Mouse (Mus musculus) intestine, embryonic 15.5 days (tissue): Measurements from ENCODE around the gene Rell1. TPM values are rescaled to one million over a fixed set of nuclear protein-coding genes. Genes with fewer than 3 reads are reported as not detected.

Experiments used
- ATAC-seq: fragments of 200-750 bp; cut with Nextera tagmentation; 2 replicates; pipeline ENCODE4 v1.8.0; 2017; ENCODE audit warnings: moderate TSS enrichment, moderate library complexity
- H3K27ac ChIP-seq: fragments of 300-500 bp; sonication (generic); 2 replicates; pipeline ENCODE4 v1.5.1; 2015; ENCODE audit warnings: mild to moderate bottlenecking, inconsistent platforms
- H3K27me3 ChIP-seq: fragments of 300-500 bp; sonication (generic); replicated peaks from 2 replicates; pipeline ENCODE4 v1.6.1; 2015; ENCODE audit warnings: inconsistent platforms
- H3K36me3 ChIP-seq: fragments of 300-500 bp; sonication (generic); 2 replicates; pipeline ENCODE4 v1.6.1; 2015; ENCODE audit warnings: inconsistent platforms
- H3K4me1 ChIP-seq: fragments of 300-500 bp; sonication (generic); replicated peaks from 2 replicates; pipeline ENCODE4 v1.6.1; 2015; ENCODE audit warnings: inconsistent platforms
- H3K4me2 ChIP-seq: fragments of 300-500 bp; sonication (generic); replicated peaks from 2 replicates; pipeline ENCODE4 v1.6.1; 2015; ENCODE audit warnings: mild to moderate bottlenecking, inconsistent platforms
- H3K4me3 ChIP-seq: fragments of 300-500 bp; sonication (generic); replicated peaks from 2 replicates; pipeline ENCODE4 v1.5.1; 2015; ENCODE audit warnings: inconsistent platforms
- H3K9ac ChIP-seq: fragments of 300-500 bp; sonication (generic); 2 replicates; pipeline ENCODE4 v1.6.1; 2015; ENCODE audit warnings: inconsistent platforms
- H3K9me3 ChIP-seq: fragments of 300-500 bp; sonication (generic); 2 replicates; pipeline ENCODE4 v1.6.1; 2016; ENCODE audit warnings: inconsistent platforms
- WGBS: fragments of 180-500 bp; shearing (Covaris S2); methylation state at CpG from one replicate; pipeline ENCODE4 v1.1.7; 2015; 5-methylcytosine and 5-hydroxymethylcytosine counted together
- polyA plus RNA-seq: library from polyadenylated mRNA; unstranded; fragments of >200 nt; fragmentation: Nextera tagmentation; extraction: Ambion mirVana; gene quantifications from 2 replicates; pipeline ENCODE4 v1.2.1, GENCODE M21; 2015

The Rell1 gene
- polyA plus RNA-seq, 1 experiment from 2014 or later = 19.0 TPM

DNA sequence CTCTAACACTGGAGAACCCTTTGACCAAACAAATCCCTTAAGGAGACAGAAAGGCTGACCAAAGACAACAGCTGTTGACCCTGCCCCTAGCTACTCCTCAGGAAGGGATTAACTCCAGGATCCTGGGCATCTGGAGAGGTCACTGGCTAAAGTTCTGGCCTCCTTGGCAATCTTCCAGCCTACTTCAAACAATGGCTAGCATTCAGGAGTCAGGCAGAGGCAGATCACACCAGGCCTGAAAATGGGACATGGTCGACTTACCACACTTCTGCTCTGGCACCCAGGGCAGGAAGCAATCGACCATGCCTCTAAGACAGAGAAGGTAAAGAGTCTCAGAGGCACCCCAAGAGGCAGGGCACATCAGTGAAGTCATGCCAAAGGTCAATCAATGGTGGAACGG, 19.5 kb downstream of the Rell1 start:
- H3K4me3 ChIP-seq = no peak overlapping the region
- peaks cover 9% of the 10 kb centered on the region; the same call in 1 of the 2 replicates for H3K4me1 ChIP-seq
- H3K9me3 ChIP-seq = no peaks in the 10 kb centered on the region
- no peak overlapping the region for H3K4me2 ChIP-seq
- H3K36me3 ChIP-seq = no peaks in the 10 kb centered on the region
- peak; percentile 48; the same call in 1 of the 2 replicates for ATAC-seq
- H3K27ac ChIP-seq = no peak overlapping the region
- no peaks in the 10 kb centered on the region for H3K27me3 ChIP-seq
- 19% methylated on average over 3 of the region's 3 CpGs for WGBS
- H3K9ac ChIP-seq = no peak overlapping the region

DNA sequence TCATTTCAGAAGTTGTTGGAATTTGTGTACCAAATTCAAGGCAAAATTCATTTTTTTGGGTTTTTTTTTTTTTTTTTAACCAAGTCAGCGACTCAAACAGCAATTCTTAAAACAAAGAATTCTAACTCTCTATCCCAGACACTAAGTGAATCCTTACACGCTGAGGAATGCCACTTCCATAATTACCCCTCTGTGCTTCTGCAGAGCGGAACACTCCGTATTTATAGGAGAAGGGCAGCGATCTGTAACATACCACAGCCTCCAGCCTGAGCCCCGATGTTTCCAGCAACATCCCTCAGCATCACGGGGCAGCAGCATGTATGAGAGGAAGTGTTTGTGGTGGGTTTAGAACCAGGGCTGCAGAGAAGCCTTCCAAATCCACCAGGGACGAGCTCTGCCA, 21.2 kb downstream of the Rell1 start:
- H3K4me1 ChIP-seq = peaks cover 9% of the 10 kb centered on the region; the same call in 1 of the 2 replicates
- no peaks in the 10 kb centered on the region for H3K36me3 ChIP-seq
- no peaks in the 10 kb centered on the region for H3K9me3 ChIP-seq
- H3K27me3 ChIP-seq = no peaks in the 10 kb centered on the region
- no peak for ATAC-seq
- no peak overlapping the region for H3K27ac ChIP-seq
- no peak overlapping the region for H3K4me3 ChIP-seq
- H3K4me2 ChIP-seq = no peak overlapping the region
- WGBS = 77% methylated on average over 8 of the region's 8 CpGs
- no peak overlapping the region for H3K9ac ChIP-seq

DNA sequence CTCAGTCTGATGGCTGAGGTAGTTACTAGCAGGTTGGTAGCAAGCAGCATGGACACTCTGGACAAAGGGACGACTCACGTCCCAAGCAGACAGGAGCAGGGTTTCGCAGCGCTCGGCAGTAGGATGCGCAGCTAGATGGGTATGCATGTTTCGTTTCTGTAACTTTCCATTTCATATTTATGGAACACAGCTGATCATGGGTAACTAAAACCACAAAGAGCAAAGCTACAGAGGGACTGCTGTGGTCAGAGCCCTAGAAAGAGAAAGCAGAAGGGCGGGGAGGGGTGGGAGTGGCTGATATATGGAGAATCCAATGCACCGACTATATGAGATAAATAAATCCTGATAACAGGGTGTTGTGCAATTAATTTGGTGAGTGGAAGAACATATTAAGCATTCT, 25.4 kb downstream of the Rell1 start:
- Histone ChIP-seq H3K4me3 (no peak overlapping the region), H3K9ac (no peak overlapping the region), H3K27ac (no peak overlapping the region), H3K27me3 (no peaks in the 10 kb centered on the region), H3K36me3 (no peaks in the 10 kb centered on the region), H3K4me2 (no peak overlapping the region), H3K4me1 (0 out of 2 replicates have a peak, but pooled peaks cover 5% of the 10 kb centered on the region), H3K9me3 (no peaks in the 10 kb centered on the region)
- WGBS = 84% methylated on average over 9 of the region's 9 CpGs
- no peak for ATAC-seq

DNA sequence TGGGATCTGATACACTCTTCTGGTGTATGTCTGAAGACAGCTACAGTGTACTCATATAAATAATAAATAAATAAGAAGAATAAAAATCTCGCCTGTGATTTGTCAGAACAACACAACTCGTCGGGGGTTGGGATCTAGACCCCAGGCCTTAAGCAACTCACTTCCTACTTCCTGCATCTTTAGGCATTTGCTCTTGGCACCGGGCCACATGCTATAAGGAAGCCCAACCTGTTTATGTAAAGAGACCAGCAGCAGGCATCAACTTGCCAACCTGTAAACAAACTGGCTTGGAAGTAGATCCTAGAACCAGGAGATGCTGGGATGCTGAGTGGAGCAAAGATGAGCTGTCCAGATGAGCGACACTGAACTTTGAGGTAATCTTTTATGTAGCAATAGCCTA, 26.8 kb downstream of the Rell1 start:
- H3K4me2 ChIP-seq = no peak overlapping the region
- WGBS = 57% methylated on average over 5 of the region's 5 CpGs
- H3K36me3 ChIP-seq = no peaks in the 10 kb centered on the region
- peaks cover 7% of the 10 kb centered on the region; the same call in 1 of the 2 replicates for H3K4me1 ChIP-seq
- no peaks in the 10 kb centered on the region for H3K27me3 ChIP-seq
- H3K9me3 ChIP-seq = no peaks in the 10 kb centered on the region
- H3K27ac ChIP-seq = no peak overlapping the region
- ATAC-seq = no peak
- H3K9ac ChIP-seq = no peak overlapping the region
- H3K4me3 ChIP-seq = no peak overlapping the region

DNA sequence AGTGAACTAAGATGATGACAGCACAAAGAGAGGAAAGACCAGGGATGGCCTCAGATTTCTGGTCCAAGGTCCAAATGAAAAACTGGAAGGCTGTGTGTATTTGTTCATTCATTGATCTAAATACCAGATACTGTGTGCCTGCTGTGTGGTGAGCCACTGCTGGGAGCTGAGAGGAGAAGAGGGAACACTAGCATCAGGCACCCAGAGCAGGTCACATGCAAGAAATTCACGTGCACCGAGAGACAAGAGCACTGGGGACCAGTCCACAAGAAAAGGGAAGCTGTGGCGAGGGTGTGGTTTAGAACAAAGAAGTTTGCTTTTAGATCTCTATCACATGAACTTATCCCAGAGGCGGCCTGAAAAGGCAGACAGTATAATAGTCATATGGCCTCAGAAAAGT, 30.1 kb downstream of the Rell1 start:
- ATAC-seq = no peak
- Histone ChIP-seq H3K27ac (no peak overlapping the region), H3K9ac (no peak overlapping the region), H3K4me1 (peaks cover 9% of the 10 kb centered on the region; the same call in 1 of the 2 replicates), H3K27me3 (no peaks in the 10 kb centered on the region), H3K36me3 (no peaks in the 10 kb centered on the region), H3K4me3 (no peak overlapping the region), H3K9me3 (no peaks in the 10 kb centered on the region), H3K4me2 (no peak overlapping the region)
- WGBS = 55% methylated on average over 4 of the region's 4 CpGs

DNA sequence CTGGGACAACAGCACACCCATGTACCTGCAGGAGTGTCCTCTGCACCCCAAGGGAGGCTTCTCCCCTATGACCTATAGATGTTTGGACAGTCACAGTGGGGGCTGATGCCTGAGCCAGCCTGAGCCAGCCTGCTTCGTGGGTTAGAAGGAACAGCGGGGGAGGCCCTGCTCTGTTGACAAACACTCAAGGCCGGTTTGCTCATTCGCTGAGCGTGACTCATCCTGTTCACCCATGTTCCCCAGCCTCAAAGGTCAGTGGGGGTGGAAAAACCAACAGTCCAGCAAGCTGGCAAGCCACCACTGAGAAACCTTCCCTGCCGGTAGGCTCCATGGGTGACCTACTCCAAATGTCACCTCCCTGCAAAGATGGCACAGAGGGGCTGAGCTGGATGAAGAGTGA, 32.0 kb downstream of the Rell1 start:
- Histone ChIP-seq H3K27me3 (no peaks in the 10 kb centered on the region), H3K9ac (no peak overlapping the region), H3K36me3 (no peaks in the 10 kb centered on the region), H3K27ac (no peak overlapping the region), H3K9me3 (no peaks in the 10 kb centered on the region), H3K4me3 (no peak overlapping the region), H3K4me1 (peaks cover 9% of the 10 kb centered on the region; the same call in 1 of the 2 replicates), H3K4me2 (no peak overlapping the region)
- WGBS = 47% methylated on average over 6 of the region's 6 CpGs
- peak; percentile 66 for ATAC-seq

DNA sequence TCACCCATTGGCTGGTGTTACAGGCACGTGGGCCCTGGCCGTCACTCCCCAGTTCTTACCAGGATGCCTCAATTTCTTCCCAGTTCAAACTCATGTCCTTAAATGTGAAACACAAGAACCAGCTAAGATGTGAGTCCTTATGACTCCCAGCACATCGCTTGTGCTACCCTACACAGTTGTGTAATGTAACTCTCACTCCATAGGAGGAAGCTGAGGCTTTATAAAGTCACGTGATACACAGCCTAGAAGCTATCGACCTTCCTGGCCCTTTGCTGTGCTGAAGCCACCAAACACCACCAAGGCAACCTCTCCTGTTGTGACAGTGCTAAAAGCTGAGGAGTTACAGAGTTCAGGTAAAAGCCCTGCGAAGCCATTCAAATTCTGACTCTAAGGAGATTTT, 33.1 kb downstream of the Rell1 start:
- no peak for ATAC-seq
- no peak overlapping the region for H3K4me3 ChIP-seq
- no peak overlapping the region for H3K9ac ChIP-seq
- H3K9me3 ChIP-seq = no peaks in the 10 kb centered on the region
- no peaks in the 10 kb centered on the region for H3K36me3 ChIP-seq
- no peaks in the 10 kb centered on the region for H3K27me3 ChIP-seq
- WGBS = 88% methylated on average over 6 of the region's 6 CpGs
- H3K4me1 ChIP-seq = peaks cover 9% of the 10 kb centered on the region; the same call in 1 of the 2 replicates
- no peak overlapping the region for H3K4me2 ChIP-seq
- no peak overlapping the region for H3K27ac ChIP-seq

DNA sequence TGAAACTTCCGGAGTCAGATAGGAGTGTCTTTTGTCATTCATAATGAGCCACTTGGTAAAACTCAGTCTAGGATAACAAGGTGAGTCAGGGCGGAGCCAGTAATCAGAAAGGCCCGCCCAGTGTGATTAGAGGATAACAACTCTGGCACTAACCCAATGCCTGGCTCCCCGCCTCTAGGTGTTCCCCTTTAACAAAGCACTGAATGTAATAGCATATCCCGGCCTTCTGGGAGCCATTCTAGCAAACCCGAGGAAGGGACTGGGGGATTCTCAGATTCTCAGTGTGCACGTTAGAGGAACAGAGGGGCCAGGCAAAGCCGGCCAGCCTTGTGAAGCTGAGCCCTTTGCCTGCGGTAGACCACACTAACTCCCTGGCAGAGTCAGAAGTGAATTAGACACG, 35.9 kb downstream of the Rell1 start:
- no peaks in the 10 kb centered on the region for H3K9me3 ChIP-seq
- H3K36me3 ChIP-seq = 0 out of 2 replicates have a peak, but pooled peaks cover 7% of the 10 kb centered on the region
- no peaks in the 10 kb centered on the region for H3K27me3 ChIP-seq
- H3K4me2 ChIP-seq = peak overlapping the region; percentile 12; the same call in 1 of the 2 replicates
- H3K27ac ChIP-seq = no peak overlapping the region
- WGBS = 44% methylated on average over 10 of the region's 10 CpGs
- no peak overlapping the region for H3K4me3 ChIP-seq
- ATAC-seq = peak; percentile 73
- H3K4me1 ChIP-seq = peaks cover 5% of the 10 kb centered on the region; the same call in 1 of the 2 replicates
- no peak overlapping the region for H3K9ac ChIP-seq

DNA sequence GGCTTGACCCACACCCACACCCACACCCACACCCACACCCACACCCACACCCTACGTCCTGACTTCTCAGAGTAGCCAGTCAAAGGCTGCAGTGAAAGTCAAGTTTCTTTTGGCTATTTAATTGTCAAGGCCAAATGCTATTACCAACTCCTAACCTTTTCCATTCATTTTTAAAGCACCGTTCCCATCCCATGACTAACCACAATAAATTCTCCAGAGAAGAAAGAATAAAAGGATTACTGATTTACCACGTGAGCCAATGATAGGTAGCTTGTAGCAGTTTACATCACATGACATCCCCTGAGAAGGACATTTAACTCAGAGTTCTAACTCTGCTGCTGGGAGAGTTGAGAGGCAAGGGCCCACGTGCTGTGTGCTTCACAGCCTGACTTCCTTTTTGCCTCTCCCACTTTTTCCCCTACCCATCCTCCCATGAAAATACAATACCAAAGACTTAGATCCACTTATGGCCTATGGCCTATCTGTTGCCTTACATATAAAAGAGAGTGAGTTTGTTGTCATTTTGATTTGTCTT, 37.8 kb downstream of the Rell1 start:
- H3K27ac ChIP-seq = no peak overlapping the region
- no peak overlapping the region for H3K4me3 ChIP-seq
- no peak overlapping the region for H3K4me2 ChIP-seq
- no peaks in the 10 kb centered on the region; the same call in 1 of the 2 replicates for H3K4me1 ChIP-seq
- no peaks in the 10 kb centered on the region for H3K27me3 ChIP-seq
- ATAC-seq = peak; percentile 55
- H3K9ac ChIP-seq = no peak overlapping the region
- H3K9me3 ChIP-seq = no peaks in the 10 kb centered on the region
- WGBS = 57% methylated on average over 4 of the region's 4 CpGs
- peaks cover 7% of the 10 kb centered on the region; the same call in 1 of the 2 replicates for H3K36me3 ChIP-seq

DNA sequence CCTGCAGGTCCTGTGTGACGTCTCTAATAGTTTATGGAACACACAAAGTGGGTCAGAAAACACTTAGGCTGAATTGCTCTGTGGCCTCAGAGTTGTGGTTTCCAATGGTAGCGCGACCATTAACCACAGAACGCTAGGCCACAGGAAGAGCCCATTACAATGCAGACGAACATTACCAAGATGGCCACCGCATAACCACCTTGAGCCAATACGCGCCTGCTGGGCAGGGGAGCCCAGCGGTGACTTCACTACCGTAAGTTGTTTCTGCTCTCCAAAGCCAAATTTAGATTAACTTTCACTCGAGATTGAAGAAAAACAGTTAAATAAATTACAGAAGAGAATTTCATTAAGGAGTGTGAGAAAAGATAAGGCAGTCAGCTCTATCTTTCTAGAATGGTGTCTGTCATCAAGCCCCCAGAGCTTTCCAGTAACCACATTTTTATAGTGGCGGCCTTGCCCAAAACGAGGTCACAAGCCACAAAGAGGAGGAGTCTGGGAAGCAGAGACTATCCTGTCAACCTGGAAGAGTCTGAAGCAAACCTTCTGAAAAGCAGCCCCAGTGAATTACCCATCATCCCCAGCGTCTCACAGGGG, 43.6 kb downstream of the Rell1 start:
- WGBS = 90% methylated on average over 14 of the region's 14 CpGs
- Histone ChIP-seq H3K4me3 (no peak overlapping the region), H3K4me1 (no peaks in the 10 kb centered on the region), H3K4me2 (no peak overlapping the region), H3K27me3 (no peaks in the 10 kb centered on the region), H3K27ac (no peak overlapping the region), H3K9ac (no peak overlapping the region), H3K36me3 (peaks cover 8% of the 10 kb centered on the region; the same call in 1 of the 2 replicates), H3K9me3 (no peaks in the 10 kb centered on the region)
- ATAC-seq = no peak

DNA sequence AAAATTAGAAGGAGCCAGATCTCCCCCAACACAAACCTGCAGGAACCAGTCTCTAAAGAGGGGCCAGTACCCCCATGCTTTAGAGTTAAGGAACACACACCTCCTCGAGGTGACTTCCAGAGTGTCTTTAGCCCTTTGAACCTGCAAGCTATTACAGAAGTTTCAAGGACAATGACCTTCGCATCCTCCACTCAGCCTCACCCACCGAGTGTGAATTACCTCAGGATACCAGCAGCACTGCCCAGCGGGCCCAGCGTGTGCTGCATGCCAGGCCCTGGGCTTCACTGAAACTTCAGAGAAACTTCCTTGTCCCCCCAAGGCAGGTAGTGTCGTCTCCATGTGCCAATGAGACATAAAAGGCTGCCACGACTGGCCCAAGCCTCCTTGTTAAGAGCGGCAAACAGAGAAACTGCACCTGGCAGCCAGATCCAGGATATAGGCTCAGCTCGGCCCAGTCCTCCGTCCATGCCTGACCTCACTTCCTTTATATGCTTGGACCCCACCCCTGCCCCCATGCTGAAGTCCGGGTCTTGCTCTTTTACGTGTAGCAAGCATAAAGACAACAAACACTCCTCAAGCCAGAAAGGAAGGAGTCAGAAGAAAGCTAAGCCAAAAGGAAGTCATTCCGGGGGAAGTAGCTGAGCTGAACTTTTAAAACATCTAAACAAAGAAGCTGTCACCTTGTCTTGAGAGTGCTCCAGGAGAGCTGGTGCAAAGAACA, 45.2 kb downstream of the Rell1 start:
- Histone ChIP-seq H3K9me3 (no peaks in the 10 kb centered on the region), H3K4me1 (no peaks in the 10 kb centered on the region), H3K27me3 (no peaks in the 10 kb centered on the region), H3K36me3 (peaks cover 3% of the 10 kb centered on the region; the same call in 1 of the 2 replicates), H3K9ac (no peak overlapping the region), H3K4me3 (no peak overlapping the region), H3K4me2 (no peak overlapping the region), H3K27ac (peak overlapping the region; percentile 10; the same call in 1 of the 2 replicates)
- peak; percentile 60; the same call in 1 of the 2 replicates for ATAC-seq
- WGBS = 68% methylated on average over 13 of the region's 13 CpGs

DNA sequence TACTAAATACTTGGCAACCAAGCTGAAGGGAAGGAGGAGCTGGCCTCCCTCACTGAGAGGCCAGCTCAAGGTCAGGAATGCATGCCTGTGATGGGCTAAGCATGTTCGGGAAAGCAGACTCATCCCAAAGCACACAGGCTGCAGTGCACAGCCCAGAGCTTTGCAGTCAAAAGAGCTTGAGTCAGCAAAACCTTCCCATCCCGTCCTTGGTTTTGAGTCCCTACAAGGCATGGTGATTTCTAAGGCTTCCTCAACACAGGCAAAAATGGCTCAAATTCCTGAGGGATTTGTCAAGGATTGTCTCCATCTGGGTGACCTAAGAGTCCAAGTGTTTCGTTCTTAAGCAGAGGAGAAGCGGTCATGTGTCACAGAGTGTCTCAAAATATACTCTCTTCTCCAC, 50.5 kb downstream of the Rell1 start:
- H3K9me3 ChIP-seq = no peaks in the 10 kb centered on the region
- H3K9ac ChIP-seq = no peak overlapping the region
- H3K4me3 ChIP-seq = no peak overlapping the region
- H3K4me1 ChIP-seq = no peaks in the 10 kb centered on the region
- no peak for ATAC-seq
- no peak overlapping the region for H3K4me2 ChIP-seq
- no peaks in the 10 kb centered on the region for H3K27me3 ChIP-seq
- H3K27ac ChIP-seq = no peak overlapping the region
- H3K36me3 ChIP-seq = no peaks in the 10 kb centered on the region
- WGBS = 61% methylated on average over 4 of the region's 4 CpGs
